Mouse (Mus musculus) intestine, embryonic 14.5 days (tissue): ENCODE data around the gene Zbtb7a. TPM values are rescaled to one million over a fixed set of nuclear protein-coding genes. Genes with fewer than 3 reads are reported as not detected.

ENCODE experiments used
- ATAC-seq: fragments of 200-750 bp; cut with Nextera tagmentation; replicated peaks from 2 replicates; pipeline ENCODE4 v1.8.0; 2017; ENCODE audit warnings: low read depth, moderate number of reproducible peaks, moderate TSS enrichment, moderate library complexity; ENCODE audit not compliant: low FRiP score, low TSS enrichment
- DNase-seq: peaks from one replicate; pipeline ENCODE4 v3.0.0-alpha.2; 2018; ENCODE audit warnings: low spot score
- H3K27ac ChIP-seq: fragments of 300-500 bp; sonication (generic); 2 replicates; pipeline ENCODE4 v1.5.1; 2014; ENCODE audit warnings: low read depth, mild to moderate bottlenecking, control low read depth
- H3K27me3 ChIP-seq: fragments of 300-500 bp; sonication (generic); replicated peaks from 2 replicates; pipeline ENCODE4 v1.6.1; 2014; ENCODE audit warnings: low read length, control low read depth; ENCODE audit not compliant: control insufficient read depth, insufficient read depth
- H3K36me3 ChIP-seq: fragments of 300-500 bp; sonication (generic); 2 replicates; pipeline ENCODE4 v1.6.1; 2014; ENCODE audit warnings: low read length, control low read depth; ENCODE audit not compliant: control insufficient read depth, insufficient read depth
- H3K4me1 ChIP-seq: fragments of 300-500 bp; sonication (generic); replicated peaks from 2 replicates; pipeline ENCODE4 v1.6.1; 2014; ENCODE audit warnings: low read length, control low read depth, mixed read lengths; ENCODE audit not compliant: control insufficient read depth, insufficient read depth
- H3K4me2 ChIP-seq: fragments of 300-500 bp; sonication (generic); 2 replicates; pipeline ENCODE4 v1.6.1; 2014; ENCODE audit warnings: low read length
- H3K4me3 ChIP-seq: fragments of 300-500 bp; sonication (generic); 2 replicates; pipeline ENCODE4 v1.5.1; 2014; ENCODE audit warnings: low read depth, low read length, control low read depth, mixed read lengths
- H3K9ac ChIP-seq: fragments of 300-500 bp; sonication (generic); 2 replicates; pipeline ENCODE4 v1.6.1; 2014; ENCODE audit warnings: mild to moderate bottlenecking, low read length
- H3K9me3 ChIP-seq: fragments of 300-500 bp; sonication (generic); 2 replicates; pipeline ENCODE4 v1.6.1; 2016; ENCODE audit warnings: low read length, control low read depth; ENCODE audit not compliant: control insufficient read depth
- WGBS: fragments of 180-500 bp; shearing (Covaris S2); extraction: QIAGEN DNeasy Blood & Tissue Kit; methylation state at CpG from one replicate; pipeline ENCODE4 v1.1.7; 2014; 5-methylcytosine and 5-hydroxymethylcytosine counted together
- polyA plus RNA-seq: library from polyadenylated mRNA; unstranded; fragments of >200 nt; fragmentation: Nextera tagmentation; extraction: Ambion mirVana; gene quantifications from 2 replicates; pipeline ENCODE4 v1.2.1, GENCODE M21; 2014

Zbtb7a gene
- 23.2 and 28.7 TPM in 2 replicates for polyA plus RNA-seq

DNA sequence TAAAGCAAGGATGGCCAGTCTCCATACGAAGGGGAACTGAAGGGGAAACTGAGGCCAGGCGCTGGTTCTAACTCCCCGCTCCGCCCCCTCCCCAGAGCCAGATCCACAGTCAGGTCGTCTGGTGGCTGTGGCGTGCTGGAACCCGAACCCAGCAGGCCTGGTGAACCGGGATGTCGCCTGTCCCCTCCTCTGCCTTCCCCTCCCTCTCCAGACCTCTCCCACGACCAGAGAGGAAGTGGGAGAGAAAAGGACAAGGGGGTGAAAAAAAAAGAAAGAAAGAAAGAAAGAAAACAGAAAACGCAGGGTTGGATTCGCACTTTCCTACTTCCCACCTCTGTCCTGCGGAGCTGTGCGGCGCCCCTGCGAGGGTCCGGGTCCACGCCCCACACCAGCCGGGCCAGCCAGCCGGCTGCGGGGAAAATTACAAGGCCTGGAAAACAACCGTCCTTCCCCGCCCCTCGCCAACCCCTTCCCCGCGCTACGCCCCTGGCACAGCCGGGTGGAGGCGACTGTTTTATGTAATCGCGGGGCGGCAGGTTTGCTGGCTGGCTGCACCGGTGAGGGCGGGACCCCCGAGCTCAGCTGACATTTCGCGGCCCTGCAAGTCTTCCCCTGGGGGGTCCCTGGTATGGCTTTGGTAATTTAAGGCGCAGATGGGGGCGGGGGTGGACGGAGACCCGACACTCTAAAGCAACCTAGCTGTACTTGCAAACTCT is at the start of gene Zbtb7a:
TSS of gene Zbtb7a (plus strand) at position 255 of the 716 bp plus-strand sequence.
- Histone ChIP-seq H3K27ac (peak within 1 kb of the TSS; percentile 97), H3K36me3 (no peaks in the 10 kb centered on the region), H3K9me3 (no peaks in the 10 kb centered on the region), H3K4me2 (peak within 1 kb of the TSS; percentile 96), H3K9ac (peak within 1 kb of the TSS; percentile 97), H3K4me3 (peak within 1 kb of the TSS; percentile 84), H3K27me3 (peaks cover 34% of the 10 kb centered on the region), H3K4me1 (peaks cover 32% of the 10 kb centered on the region)
- ATAC-seq (no peak), DNase-seq (no peak)
- WGBS: 2% methylated on average over 41 of the region's 41 CpGs

DNA sequence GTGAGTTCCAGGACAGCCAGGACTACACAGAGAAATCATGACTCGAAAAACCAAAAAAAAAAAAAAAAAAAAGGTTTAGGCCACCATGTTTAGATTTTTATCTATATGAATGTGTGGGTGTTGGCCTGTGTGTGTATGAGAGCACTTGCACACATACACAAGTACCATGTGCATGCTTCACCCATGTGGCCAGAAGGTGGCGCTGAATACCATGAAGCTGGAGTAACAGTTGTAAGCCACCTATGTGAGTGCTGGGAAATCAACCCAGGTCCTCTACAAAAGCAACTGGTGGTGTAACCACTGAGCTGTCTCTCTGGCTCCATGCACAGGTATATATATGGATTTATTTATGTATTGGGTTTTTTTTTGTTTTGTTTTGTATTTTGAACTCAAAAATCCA is 48.0 kb upstream of the Zbtb7a start:
- H3K4me1 ChIP-seq: no peaks in the 10 kb centered on the region
- peaks cover 12% of the 10 kb centered on the region; the same call in 1 of the 2 replicates for H3K36me3 ChIP-seq
- WGBS: 34% methylated on average over 2 of the region's 2 CpGs
- no peak for DNase-seq
- no peak overlapping the region for H3K4me2 ChIP-seq
- H3K4me3 ChIP-seq: no peak overlapping the region
- no peak overlapping the region for H3K27ac ChIP-seq
- no peaks in the 10 kb centered on the region for H3K27me3 ChIP-seq
- no peak for ATAC-seq
- no peak overlapping the region for H3K9ac ChIP-seq
- H3K9me3 ChIP-seq: no peaks in the 10 kb centered on the region

DNA sequence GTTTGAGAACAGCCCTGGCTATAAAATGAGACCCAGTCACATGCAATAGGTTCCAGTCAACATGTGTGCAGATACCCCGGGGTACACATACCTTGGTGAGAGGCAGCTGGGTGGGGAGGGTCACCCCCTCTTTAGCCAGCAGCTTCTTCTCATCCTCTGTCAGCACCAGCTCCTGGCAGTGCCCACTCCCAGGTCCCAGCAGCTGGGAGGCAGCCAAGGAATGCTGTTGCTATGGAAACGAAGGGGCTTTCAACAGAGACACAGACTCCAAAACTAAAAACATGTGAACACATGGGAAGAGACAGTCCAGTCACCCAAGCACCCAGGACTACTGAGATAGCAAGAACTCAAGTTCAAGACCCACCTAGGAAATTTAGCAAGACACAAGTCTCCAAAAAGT is 45.8 kb upstream of the Zbtb7a start:
- Histone ChIP-seq H3K4me1 (no peaks in the 10 kb centered on the region), H3K9ac (no peak overlapping the region), H3K36me3 (no peaks in the 10 kb centered on the region), H3K4me3 (no peak overlapping the region), H3K4me2 (no peak overlapping the region), H3K27me3 (no peaks in the 10 kb centered on the region), H3K9me3 (no peaks in the 10 kb centered on the region), H3K27ac (no peak overlapping the region)
- WGBS: 44% methylated on average over 2 of the region's 2 CpGs
- ATAC-seq (no peak), DNase-seq (peak; percentile 65)

DNA sequence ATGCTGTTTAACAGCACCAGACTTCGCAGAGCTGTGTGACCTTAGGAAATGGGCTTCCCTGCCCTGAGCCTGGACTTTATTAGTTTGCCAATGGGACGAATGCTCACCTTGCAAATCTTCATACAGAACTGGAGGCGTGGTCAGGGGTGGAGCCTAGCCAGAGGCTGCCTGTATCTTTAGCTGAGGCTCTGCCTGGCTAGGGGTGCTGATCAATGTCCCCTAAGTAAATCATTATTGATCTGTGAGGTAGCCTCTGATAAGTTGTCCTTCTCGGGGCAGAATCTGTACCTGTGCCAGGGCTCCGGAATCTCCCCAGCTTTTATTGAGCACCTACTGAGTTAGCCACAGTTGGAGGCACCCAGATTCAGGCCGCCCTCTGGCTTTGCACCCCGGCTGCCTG is 44.4 kb upstream of the Zbtb7a start:
- H3K27ac ChIP-seq: no peak overlapping the region
- H3K27me3 ChIP-seq: no peaks in the 10 kb centered on the region
- no peaks in the 10 kb centered on the region for H3K36me3 ChIP-seq
- ATAC-seq (no peak), DNase-seq (no peak)
- no peak overlapping the region for H3K9ac ChIP-seq
- H3K9me3 ChIP-seq: no peaks in the 10 kb centered on the region
- 64% methylated on average over 7 of the region's 7 CpGs for WGBS
- no peaks in the 10 kb centered on the region for H3K4me1 ChIP-seq
- no peak overlapping the region for H3K4me2 ChIP-seq
- H3K4me3 ChIP-seq: no peak overlapping the region

DNA sequence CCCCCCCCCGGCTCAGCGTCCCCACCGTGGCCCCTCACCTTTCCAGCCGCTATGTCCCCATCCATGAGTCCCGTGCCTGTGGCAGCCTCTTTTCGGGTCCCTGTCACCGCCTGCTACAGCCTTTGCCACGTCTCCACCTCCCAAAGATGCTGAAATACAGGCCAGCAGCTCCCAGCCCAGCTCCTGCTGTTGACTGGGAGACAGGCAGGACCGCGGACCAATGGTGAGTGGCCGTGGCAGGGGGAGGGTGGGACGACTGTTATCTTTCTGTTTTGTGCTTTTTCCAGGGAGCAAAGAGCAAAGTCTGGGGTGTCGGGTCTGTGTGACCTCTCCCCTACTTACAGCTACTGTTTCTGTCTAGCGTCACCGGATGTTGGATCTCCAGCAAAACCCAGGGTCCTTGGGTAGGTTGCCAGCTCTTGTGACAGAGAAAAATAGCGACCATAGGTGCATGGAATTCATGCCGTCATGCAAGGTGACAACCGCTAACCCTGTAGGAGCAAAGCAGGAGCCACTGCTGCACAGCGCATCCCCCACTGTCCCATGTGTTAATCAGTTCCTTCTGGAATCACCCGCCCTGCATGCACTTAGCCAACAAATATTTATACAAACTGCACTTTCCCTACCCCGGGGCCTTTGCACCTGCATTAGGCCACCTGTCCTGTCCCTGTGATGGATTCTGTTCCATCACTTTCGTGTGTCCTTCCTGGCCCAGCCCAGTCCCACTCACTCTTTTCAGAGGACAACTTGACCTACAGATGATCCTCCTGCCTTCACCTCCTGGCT is 42.4 kb upstream of the Zbtb7a start:
- no peak overlapping the region for H3K4me3 ChIP-seq
- H3K27ac ChIP-seq: no peak overlapping the region
- peaks cover 3% of the 10 kb centered on the region; the same call in 1 of the 2 replicates for H3K9me3 ChIP-seq
- H3K4me2 ChIP-seq: no peak overlapping the region
- ATAC-seq (peak; percentile 22; the same call in 1 of the 2 replicates), DNase-seq (peak; percentile 82)
- H3K4me1 ChIP-seq: no peaks in the 10 kb centered on the region
- no peaks in the 10 kb centered on the region for H3K27me3 ChIP-seq
- H3K9ac ChIP-seq: no peak overlapping the region
- no peaks in the 10 kb centered on the region for H3K36me3 ChIP-seq
- 46% methylated on average over 22 of the region's 22 CpGs for WGBS

DNA sequence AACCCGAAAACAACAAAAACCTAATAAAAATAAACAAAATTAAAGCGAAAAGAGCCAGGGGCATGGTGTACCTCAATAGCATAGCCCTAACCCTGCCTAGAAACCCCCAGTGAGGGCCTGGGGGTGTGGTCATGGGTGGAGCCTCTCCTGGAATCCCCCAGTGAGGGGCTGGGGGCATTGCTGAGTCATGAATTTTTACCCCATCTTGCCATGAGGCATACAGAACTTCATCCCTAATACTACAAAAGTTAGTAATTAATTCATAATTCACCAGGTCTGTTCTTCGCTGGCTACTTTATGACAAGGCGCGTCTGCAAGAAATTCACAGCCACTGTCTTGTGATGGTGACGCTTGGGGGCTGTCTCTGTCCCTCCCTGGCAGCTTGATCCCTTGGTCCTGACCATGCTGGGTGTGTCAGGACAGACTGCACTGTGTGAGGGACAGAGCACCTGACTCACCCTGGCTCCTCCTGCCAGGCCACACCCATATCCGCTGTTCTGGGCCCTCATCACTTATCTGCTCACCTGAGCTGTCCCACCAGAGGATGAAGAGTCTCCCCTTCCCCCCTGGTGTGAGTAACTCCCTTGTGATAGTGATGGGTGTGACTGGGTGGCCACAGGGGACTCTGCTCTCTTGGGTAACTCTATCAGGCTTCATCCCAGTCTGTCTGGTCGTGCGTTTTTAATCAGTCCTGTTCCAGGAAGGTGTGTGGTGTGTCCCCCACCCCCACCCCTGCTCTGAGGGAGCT is 39.9 kb upstream of the Zbtb7a start:
- Histone ChIP-seq H3K27me3 (no peaks in the 10 kb centered on the region), H3K9me3 (peaks cover 3% of the 10 kb centered on the region; the same call in 1 of the 2 replicates), H3K9ac (no peak overlapping the region), H3K36me3 (no peaks in the 10 kb centered on the region), H3K4me2 (no peak overlapping the region), H3K4me1 (no peaks in the 10 kb centered on the region), H3K27ac (no peak overlapping the region), H3K4me3 (no peak overlapping the region)
- ATAC-seq: peak; percentile 84
- DNase-seq: peak; percentile 56
- WGBS: 62% methylated on average over 9 of the region's 9 CpGs

DNA sequence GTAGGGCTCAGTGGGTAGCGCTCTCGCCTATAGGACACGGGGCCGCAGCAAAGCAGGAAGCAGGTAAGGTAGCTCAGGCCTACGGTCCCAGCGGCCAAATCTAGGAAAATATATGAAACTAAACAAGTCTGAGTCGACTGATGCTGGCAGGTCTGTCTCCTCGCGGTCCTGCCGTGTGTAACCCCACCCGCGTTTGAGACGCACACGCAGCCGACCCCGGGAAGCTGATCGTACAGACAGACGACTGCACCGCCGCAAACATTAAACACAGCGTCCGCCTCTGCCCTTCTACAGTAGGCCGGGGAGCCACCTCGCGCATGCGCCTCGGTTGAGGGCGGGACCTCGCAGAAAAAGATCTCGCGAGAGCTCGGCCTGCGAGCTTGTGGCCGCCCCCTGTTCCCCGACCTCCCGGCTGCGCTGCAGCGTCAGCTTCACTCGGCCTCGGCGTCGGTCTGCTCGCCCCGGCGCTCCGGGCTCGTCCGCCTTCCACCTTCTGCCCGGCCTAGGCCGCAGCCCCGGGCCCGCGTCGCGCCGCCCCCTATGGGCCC is 29.4 kb upstream of the Zbtb7a start, which contains the start of gene Map2k2:
TSS of gene Map2k2 (plus strand) at position 351 of the 548 bp plus-strand sequence.
- Histone ChIP-seq H3K27ac (peak within 1 kb of the TSS; percentile 99), H3K9ac (peak within 1 kb of the TSS; percentile 99), H3K9me3 (no peaks in the 10 kb centered on the region), H3K4me3 (peak within 1 kb of the TSS; percentile 98), H3K4me2 (peak within 1 kb of the TSS; percentile 49), H3K4me1 (peaks cover 13% of the 10 kb centered on the region), H3K36me3 (peaks cover 26% of the 10 kb centered on the region), H3K27me3 (no peaks in the 10 kb centered on the region)
- ATAC-seq (peak; percentile 94), DNase-seq (peak; percentile 97)
- under 1% methylated on average over 56 of the region's 56 CpGs for WGBS

DNA sequence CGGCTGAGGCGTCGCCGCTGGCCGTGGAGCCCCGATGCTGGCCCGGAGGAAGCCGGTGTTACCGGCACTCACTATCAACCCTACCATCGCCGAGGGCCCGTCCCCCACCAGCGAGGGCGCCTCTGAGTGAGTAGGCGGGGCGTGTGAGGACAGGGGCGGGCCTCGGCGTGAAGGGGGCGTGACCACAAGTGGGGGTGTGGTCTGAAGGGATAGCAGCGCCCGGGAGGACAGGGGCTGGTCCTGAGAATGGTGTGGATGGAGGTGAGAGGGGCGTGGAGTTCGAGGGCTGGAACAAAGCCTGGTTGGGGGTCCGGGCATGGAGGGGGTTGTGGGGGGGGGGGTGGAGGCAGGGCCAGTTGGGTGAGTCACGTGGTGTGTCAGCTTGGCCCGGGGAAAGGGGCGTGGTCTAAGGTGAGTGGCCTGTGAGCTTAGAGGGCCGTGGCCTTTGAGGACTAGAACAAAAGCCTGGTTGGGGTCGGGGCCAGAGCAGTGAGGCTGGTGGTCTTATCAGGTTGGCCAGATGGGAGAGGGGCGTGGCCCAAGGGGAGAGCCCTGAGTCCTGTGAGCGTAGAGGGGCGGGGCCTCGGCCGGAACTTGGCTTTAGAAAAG is 28.8 kb upstream of the Zbtb7a start:
- Histone ChIP-seq H3K4me2 (peak overlapping the region; percentile 49), H3K9me3 (no peaks in the 10 kb centered on the region), H3K27me3 (no peaks in the 10 kb centered on the region), H3K9ac (peak overlapping the region; percentile 99), H3K36me3 (peaks cover 32% of the 10 kb centered on the region), H3K4me3 (peak overlapping the region; percentile 98), H3K27ac (peak overlapping the region; percentile 99), H3K4me1 (peaks cover 13% of the 10 kb centered on the region)
- DNase-seq: peak; percentile 96
- WGBS: under 1% methylated on average over 34 of the region's 35 CpGs
- ATAC-seq: peak; percentile 88
